Mouse (Mus musculus) left cerebral cortex, postnatal 25 days (tissue): ENCODE measurements around the gene H2-T24. TPM values are rescaled to one million over a fixed set of nuclear protein-coding genes. Genes with fewer than 3 reads are reported as not detected.
"Not testable (repeated sequence)": the region's sequence is repeated elsewhere in the genome, so short reads cannot be mapped to it uniquely, and the experiment has no call there.

Experiments
- DNase-seq, 2 experiments: peaks; one replicate each; pipeline ENCODE4 v3.0.0; 2022; ENCODE audit warnings: low spot score in 2 of 2, mixed read lengths in 1 of 2
- intact Hi-C: fragments of 180-260 bp; cut with DNase I; formaldehyde crosslinking; loops from one replicate; pipeline ENCODE4 v1.15.1; 2025
- total RNA-seq, 2 experiments: library from RNA; stranded (reverse); gene quantifications; 2 replicates each; pipeline ENCODE4 v1.2.3; 2021

Gene H2-T24
- total RNA-seq, 2 experiments from 2014 or later: 1.7 to 2.3 TPM

- DNase-seq: peak in 1 of 2 experiments; percentile 56
- intact Hi-C loops: no loop called here
These were observed 5.5 kb upstream of the H2-T24 start for GRCm38 (mm10) chr17:36025901-36026300.

GRCm38 (mm10) chr17:36025197-36025596, 4.8 kb upstream of the H2-T24 start:
- no peak for DNase-seq
- intact Hi-C loops: no loop called here

- DNase-seq: peak in 1 of 2 experiments; percentile 60
- intact Hi-C loops: no loop called here
These were observed 3.6 kb upstream of the H2-T24 start for GRCm38 (mm10) chr17:36023710-36024654.

GRCm38 (mm10) chr17:36022922-36023321, 2.6 kb upstream of the H2-T24 start:
- DNase-seq: no peak
- intact Hi-C loops: no loop called here

- no peak for DNase-seq
- intact Hi-C loops: no loop called here
These were observed 1.7 kb upstream of the H2-T24 start for GRCm38 (mm10) chr17:36022098-36022497.

- intact Hi-C loops: no loop called here
- DNase-seq: no peak
These were observed 949 bp upstream of the H2-T24 start for GRCm38 (mm10) chr17:36021309-36021708.

- intact Hi-C loops: no loop called here
- DNase-seq: no peak
These were observed 841 bp downstream of the H2-T24 start for GRCm38 (mm10) chr17:36019519-36019918.

- no peak for DNase-seq
- intact Hi-C loops: no loop called here
These were observed 1.4 kb downstream of the H2-T24 start for GRCm38 (mm10) chr17:36018979-36019378.

- intact Hi-C loops: no loop called here
- no peak for DNase-seq
These were observed 3.3 kb downstream of the H2-T24 start for GRCm38 (mm10) chr17:36017046-36017445.

GRCm38 (mm10) chr17:36014977-36015376, 5.4 kb downstream of the H2-T24 start:
- intact Hi-C loops: no loop called here
- DNase-seq: no peak

GRCm38 (mm10) chr17:36004409-36004808, 16.0 kb downstream of the H2-T24 start:
- DNase-seq, intact Hi-C loops: not testable (repeated sequence)

- DNase-seq: no peak
- intact Hi-C loops: no loop called here
These were observed 17.0 kb downstream of the H2-T24 start for GRCm38 (mm10) chr17:36003331-36003730.

GRCm38 (mm10) chr17:36001966-36002365, 18.4 kb downstream of the H2-T24 start:
- intact Hi-C loops: no loop called here
- peak in 1 of 2 experiments; percentile 90 for DNase-seq

- no peak for DNase-seq
- intact Hi-C loops: no loop called here
These were observed 19.1 kb downstream of the H2-T24 start for GRCm38 (mm10) chr17:36001121-36001897.

- DNase-seq: no peak
- intact Hi-C loops: no loop called here
These were observed 20.0 kb downstream of the H2-T24 start for GRCm38 (mm10) chr17:36000349-36000748.

GRCm38 (mm10) chr17:35999356-35999755, 21.0 kb downstream of the H2-T24 start:
- intact Hi-C loops: loop anchor here (5.0 kb wide), 1 partner anchor 113 kb away; no protein-coding TSS in a partner anchor

GRCm38 (mm10) chr17:35998545-35999305, 21.6 kb downstream of the H2-T24 start:
- no peak for DNase-seq
- intact Hi-C loops: loop anchor here (5.0 kb wide), 1 partner anchor 114 kb away; no protein-coding TSS in a partner anchor

More at GRCm38 (mm10) chr17:35999356-35999755, 21.0 kb downstream of the H2-T24 start:
- no peak for DNase-seq

GRCm38 (mm10) chr17:35997713-35998510, 22.4 kb downstream of the H2-T24 start:
- intact Hi-C loops: loop anchor here (1.0 to 5.0 kb wide), 3 partner anchors 37 to 193 kb away; partner anchors contain the start of gene H2-T3
- DNase-seq: no peak

- intact Hi-C loops: loop anchor here (1.0 to 5.0 kb wide), 3 partner anchors 38 to 194 kb away; partner anchors contain the start of gene H2-T3
- DNase-seq: peak; percentile 92 to 97
These were observed 23.4 kb downstream of the H2-T24 start for GRCm38 (mm10) chr17:35996949-35997348.
